Mouse (Mus musculus) monocyte, adult 2 months (primary cell): ENCODE data around the gene Ndnf.

Source experiments
- DNase-seq, 2 experiments: peaks; one replicate each; pipeline ENCODE4 v3.0.0; 2022; ENCODE audit warnings: low spot score in 2 of 2, low read depth in 1 of 2

The Ndnf gene

GRCm38 (mm10) chr6:65743871-65744202 is 72.4 kb downstream of the Ndnf start:
- DNase-seq: no peak

- DNase-seq: no peak
Observed at GRCm38 (mm10) chr6:65758214-65758613, 86.8 kb downstream of the Ndnf start.

- no peak for DNase-seq
Observed at GRCm38 (mm10) chr6:65759174-65759573, 87.8 kb downstream of the Ndnf start.

GRCm38 (mm10) chr6:65760073-65760472 is 88.7 kb downstream of the Ndnf start:
- DNase-seq: no peak
